Mouse (Mus musculus): ENCODE results near the gene Lep.

DNA sequence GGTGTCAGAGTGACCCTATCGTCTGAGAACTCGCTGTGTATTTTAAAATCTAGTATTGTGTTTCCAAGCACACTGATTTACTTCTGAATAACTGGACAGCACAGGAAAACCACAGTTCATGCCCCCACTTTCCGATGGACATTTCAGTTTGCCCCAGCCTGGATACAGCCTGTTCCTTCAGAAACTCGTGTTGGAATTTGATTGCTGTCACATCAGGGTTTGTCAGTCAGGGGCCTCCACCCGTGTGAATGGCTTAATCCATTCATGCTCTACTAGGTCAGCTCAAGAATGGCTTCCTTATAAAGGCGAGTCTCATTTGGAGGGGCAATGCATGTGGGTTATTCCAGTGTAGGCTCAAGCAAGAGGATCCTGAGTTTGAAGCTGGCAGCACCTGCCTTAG lies 33.3 kb upstream of the Lep start:
- TF ChIP-seq CTCF (IDR thresholded peaks at IDR 0.05; ENCODE audit: low read depth, low read length) (no peak), GATA1 (IDR thresholded peaks at IDR 0.05; ENCODE audit: borderline replicate concordance, low read length) (no peak), TAL1 (conservative IDR thresholded peaks at IDR 0.05; ENCODE audit: low read depth, low read length) (no peak), GATA2 (IDR thresholded peaks at IDR 0.05; ENCODE audit: borderline replicate concordance, low read depth, low read length) (no peak), POLR2AphosphoS5 (IDR thresholded peaks at IDR 0.05; ENCODE audit: insufficient replicate concordance, low read depth, low read length) (no peak)
